Mouse (Mus musculus): ENCODE data around the gene Trio.
A peak's percentile ranks its signal among the peaks of the same experiment; 100 is the strongest.

Trio gene

GRCm38 (mm10) chr15:28035601-28036000 is 10.0 kb upstream of the Trio start:
- no peak for DNase-seq

DNA sequence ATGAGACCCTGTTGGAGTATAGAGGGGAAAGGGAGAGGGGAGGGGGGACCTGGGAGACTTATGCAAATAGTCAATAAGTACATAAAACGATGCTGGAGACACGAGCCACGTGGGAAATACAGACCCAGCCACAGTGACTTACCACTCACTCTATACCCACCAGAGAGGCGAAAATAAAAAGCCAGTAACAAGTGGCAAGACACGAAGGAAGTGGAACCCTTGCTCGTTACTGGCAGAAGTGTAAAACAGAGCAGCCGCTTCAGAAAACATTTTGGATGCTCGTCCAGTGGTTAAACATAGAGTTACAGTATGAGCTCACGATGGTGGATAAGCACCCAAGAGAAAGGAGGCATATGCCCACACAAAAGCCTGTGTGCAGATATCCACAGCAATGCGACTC is 9.0 kb upstream of the Trio start:
- DNase-seq: no peak

- DNase-seq: no peak
Observed at GRCm38 (mm10) chr15:28029371-28029770, 3.7 kb upstream of the Trio start.

GRCm38 (mm10) chr15:28028542-28028941 is 2.9 kb upstream of the Trio start:
- DNase-seq: no peak

DNA sequence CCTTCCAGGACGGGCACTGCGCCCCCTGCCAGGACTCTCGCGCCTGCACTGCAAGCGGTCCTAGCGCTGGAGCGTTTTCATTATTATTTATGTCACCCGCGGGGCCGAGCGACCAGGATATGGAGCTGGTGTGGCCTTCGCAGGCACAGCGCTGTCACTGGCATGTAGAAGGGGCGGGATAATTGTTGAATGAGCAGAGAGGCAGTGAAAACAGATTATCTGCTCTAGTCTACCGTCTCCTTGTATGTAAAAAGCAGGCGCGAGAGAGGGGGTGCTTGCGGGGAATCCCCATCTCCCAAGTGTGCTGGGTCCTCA is 476 bp upstream of the Trio start:
- DNase-seq: no peak

DNA sequence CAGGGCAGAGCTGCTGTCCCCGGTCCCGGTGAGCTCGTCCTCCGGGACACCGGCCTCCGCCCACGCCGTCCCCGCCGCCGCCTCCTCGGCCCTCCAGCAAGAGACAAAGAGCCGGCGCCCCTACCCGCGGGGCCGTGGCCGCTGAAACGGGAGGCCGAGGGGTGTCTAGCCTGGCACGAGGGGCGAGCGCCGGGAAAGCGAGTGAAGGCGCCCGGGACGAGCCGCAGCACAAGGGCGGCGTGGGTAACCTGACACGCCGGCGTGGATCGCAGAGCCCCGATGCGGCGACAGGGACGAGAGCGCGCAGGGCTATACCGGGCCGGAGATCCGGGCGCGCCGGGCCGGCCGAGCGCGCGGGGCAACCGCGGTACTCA is 696 bp downstream of the Trio start:
- DNase-seq: peak; percentile 65

GRCm38 (mm10) chr15:28024031-28024964 is 1.4 kb downstream of the Trio start:
- peak; percentile 65 for DNase-seq

DNA sequence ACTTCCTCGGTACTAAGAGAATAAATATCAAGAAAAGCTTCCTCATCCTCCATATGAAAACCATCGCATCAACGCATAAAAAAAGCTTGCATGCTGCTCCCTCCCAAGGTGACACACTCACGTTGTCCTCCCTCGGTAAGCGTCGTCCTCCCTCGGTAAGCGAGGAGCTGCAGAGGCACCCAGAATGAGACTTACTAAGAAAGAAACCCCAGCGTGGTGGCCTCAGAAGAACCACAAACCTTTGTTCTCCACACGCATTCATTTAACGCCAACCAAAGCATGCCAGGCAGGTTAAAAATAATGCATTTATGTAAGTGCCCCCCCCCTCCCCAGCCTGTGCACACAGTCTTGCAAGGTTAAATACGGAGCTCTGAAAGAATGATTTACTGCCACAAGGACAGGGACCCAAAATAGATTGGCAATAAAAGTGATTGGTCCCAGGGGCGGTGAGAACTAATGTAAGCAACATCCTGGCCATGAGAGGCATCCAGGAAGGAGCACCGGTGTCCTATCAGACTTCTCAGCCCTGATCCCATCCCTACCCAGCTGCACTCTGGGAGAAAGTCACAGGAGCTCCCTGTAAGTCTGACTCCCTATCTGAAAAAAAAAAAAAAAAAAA is 3.9 kb downstream of the Trio start:
- DNase-seq: no peak

- no peak for DNase-seq
Observed at GRCm38 (mm10) chr15:28019393-28020070, 6.1 kb downstream of the Trio start.

DNA sequence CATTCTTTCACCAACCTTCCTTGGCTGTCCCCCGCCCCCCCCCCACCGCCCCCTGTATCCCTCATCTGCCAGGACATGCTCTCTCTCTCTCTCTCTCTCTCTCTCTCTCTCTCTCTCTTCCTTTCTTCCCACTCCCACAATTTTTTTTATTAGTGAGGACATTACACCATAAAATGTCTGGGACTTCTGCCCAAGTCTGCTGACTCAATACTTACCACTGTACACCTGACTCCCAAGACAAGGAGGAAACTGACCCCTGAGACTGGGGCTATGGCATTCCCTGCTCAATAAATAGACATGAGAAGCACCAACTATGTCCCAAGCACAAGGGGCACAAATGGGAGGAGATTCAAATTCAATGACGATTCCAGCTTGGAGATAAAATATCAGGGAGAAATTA is 18.1 kb downstream of the Trio start:
- DNase-seq: no peak

- DNase-seq: no peak
Observed at GRCm38 (mm10) chr15:28004192-28004767, 21.4 kb downstream of the Trio start.

DNA sequence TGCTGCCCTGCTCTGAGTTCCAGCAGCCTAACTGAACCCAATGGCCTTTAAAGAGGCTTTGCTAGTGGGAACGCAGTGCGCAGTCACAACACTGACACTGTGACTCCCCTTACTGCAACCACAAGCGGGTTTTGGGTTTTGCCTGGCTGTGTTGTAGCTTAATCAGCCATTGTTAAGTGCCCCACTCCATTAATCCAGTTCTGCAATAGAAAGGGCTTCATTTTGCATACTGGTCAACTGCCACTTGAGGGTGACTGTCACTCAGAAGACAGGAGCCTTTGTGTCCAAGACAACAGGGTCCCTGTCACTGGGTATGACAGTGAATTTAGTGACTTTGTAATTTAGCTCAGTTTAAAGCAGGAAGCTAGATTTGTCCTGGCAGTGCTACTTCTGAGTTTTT is 23.1 kb downstream of the Trio start:
- no peak for DNase-seq

DNA sequence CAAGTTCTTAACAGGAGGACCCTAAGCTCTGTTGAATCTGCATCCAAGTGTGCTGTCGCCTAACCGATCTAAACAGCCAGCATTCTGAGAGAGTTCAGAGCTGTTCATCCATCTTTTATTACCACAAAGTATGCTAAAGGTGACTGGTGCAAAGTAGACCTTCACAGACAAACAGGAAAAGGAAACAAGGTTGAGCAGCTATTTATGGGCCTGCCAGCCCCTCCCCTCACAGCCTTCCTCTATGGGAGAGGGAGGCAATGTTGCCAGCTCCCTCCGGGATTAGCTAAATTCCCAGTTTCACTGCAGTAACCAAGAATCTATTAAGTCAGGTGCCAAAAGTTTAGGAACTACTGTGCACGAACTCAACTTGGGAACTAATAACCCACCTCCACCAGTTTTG is 24.3 kb downstream of the Trio start:
- no peak for DNase-seq

DNA sequence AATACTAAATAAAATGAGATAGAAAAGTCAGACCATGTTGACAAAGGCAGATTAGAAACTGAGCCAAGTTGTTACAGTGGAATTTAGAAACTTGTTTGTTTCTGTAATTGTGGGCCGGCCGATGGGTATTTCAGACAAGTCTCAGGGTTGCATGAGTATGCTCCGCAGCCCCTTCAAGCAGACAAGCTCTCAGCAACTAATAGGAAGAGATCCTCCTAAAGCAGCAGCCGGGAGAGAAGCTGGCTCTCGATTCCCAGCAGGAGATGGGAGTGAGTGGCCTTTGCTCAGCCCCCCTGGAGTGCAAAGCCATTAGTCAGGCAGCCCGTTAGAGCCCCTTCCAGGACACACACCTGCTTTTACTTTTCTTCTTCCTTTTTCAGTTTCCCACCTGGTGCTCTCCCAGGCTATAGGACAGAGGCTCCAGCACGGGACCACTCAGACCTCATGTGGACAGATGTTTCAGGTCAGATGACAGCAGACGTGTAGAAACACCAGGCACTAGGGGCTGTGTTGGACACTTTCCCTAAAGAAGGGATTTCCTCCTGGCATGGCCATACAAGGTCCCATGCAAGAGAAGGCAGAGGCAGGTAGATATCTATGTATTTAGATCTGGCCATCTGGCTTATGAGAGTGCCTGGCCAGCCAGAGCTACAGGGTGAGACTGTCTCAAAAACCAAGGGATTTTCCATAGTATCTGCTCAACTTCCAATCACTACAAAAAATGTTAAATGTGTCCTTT is 26.9 kb downstream of the Trio start:
- no peak for DNase-seq

- peak; percentile 48 for DNase-seq
Observed at GRCm38 (mm10) chr15:27997917-27998316, 27.7 kb downstream of the Trio start.

DNA sequence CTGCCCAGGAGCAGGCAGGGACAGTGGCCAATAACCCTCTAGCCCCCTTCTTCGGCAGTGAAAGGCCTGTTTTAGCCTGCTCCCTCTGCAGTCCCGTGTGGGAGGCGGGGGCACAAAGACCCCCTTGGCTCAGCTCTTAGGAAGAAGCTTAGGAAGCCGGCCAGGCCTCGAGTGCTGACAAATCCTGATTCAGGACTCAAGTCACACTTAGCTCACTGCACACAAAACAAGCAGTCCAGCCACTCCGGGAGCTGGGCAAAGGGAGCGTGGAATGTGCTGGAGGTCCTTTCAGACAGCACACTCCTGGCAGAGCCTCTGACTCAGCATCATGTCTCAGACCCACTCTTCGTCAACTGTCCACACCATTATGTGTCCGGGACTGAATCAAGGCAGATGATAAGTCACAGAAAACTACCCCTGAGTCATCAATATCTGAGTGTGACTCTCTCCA is 28.2 kb downstream of the Trio start:
- DNase-seq: peak; percentile 42

- DNase-seq: peak; percentile 64
Observed at GRCm38 (mm10) chr15:27996750-27997149, 28.9 kb downstream of the Trio start.

DNA sequence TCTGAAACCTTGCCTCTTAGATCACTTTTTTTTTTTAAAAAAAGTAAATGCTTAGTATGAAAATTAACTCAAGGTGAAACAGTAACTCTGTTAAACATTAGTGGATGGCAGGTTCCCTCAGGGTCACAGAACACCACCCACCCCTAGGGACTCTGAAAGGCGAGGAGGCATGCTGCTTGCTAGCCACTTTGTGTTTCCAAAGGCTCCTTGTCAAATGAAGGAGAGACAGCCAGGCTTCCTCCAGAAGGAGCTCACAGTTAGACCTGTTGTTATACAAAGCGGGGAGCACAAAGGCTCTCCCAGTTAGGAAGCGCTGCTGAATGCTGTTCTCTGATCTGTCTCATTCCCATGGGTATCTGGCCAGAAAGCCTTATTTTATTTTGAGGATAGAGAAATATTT is 30.2 kb downstream of the Trio start:
- DNase-seq: no peak

GRCm38 (mm10) chr15:27994870-27995269 is 30.8 kb downstream of the Trio start:
- no peak for DNase-seq

GRCm38 (mm10) chr15:27993528-27993927 is 32.1 kb downstream of the Trio start:
- no peak for DNase-seq

GRCm38 (mm10) chr15:27992596-27992995 is 33.1 kb downstream of the Trio start:
- no peak for DNase-seq

DNA sequence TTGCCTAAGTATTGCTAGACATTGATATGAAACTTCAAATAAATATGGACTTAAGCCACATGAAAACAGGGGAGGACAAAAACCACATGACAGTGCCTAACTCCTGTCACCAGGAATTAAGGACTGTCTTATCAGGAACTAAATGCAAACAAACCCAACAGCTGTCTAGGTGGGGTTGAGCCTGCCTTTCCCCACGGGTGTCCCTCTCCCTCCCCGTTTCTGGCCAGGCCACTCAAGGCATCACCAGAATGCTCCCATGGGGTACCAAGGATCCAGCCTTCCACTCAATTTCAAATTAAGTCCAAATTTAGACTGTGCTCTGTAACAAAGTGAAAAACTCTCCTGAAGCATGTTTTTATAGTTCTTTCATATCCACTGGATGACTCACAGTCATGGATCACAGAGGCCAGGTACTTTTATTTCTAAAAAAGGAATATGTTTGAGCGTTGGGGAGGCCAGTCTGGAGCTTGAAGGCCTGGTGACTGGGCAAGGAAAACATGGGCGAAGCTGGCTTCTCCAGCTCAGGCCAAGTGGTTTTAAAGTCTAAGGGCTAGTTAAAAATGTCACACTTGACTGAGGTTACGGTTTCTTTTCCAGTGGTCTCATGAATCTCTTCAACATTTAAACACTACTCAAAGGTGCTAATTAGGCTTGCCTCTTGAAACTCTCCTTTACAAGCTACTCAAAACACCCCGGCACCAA is 33.6 kb downstream of the Trio start:
- DNase-seq: no peak
